Mouse (Mus musculus): ENCODE results near the gene Rnf182. TPM values are rescaled to one million over a fixed set of nuclear protein-coding genes. Genes with fewer than 3 reads are reported as not detected.

Rnf182 gene
- polyA plus RNA-seq, 1 experiment = 1.6 TPM

- TF ChIP-seq EP300 (IDR thresholded peaks at IDR 0.05; ENCODE audit: insufficient read depth, low read depth, low read length) (no peak), CTCF (IDR thresholded peaks at IDR 0.05; ENCODE audit: low read depth, low read length) (no peak), POLR2A (IDR thresholded peaks at IDR 0.05; ENCODE audit: insufficient read depth, low read length) (no peak)
- H3K27ac ChIP-seq (ENCODE audit: insufficient read depth, low read length) = no peak overlapping the region
- H3K4me3 ChIP-seq (ENCODE audit: low read depth, low read length) = no peak overlapping the region
- H3K4me1 ChIP-seq (ENCODE audit: control insufficient read depth, insufficient read depth, low read length) = no peaks in the 10 kb centered on the region
- H3K9me3 ChIP-seq (replicated peaks; ENCODE audit: control insufficient read depth, insufficient read depth, low read length, poor library complexity, severe bottlenecking) = no peaks in the 10 kb centered on the region
- H3K27me3 ChIP-seq (ENCODE audit: control insufficient read depth, insufficient read depth, low read length, poor library complexity, severe bottlenecking) = no peaks in the 10 kb centered on the region
- H3K9ac ChIP-seq (ENCODE audit: low read depth, poor library complexity, severe bottlenecking) = no peak overlapping the region
- no peaks in the 10 kb centered on the region for H3K36me3 ChIP-seq (ENCODE audit: control insufficient read depth, insufficient read depth, low read length, poor library complexity, severe bottlenecking)
These were observed 72.6 kb downstream of the Rnf182 start for GRCm38 (mm10) chr13:43688065-43688464.

DNA sequence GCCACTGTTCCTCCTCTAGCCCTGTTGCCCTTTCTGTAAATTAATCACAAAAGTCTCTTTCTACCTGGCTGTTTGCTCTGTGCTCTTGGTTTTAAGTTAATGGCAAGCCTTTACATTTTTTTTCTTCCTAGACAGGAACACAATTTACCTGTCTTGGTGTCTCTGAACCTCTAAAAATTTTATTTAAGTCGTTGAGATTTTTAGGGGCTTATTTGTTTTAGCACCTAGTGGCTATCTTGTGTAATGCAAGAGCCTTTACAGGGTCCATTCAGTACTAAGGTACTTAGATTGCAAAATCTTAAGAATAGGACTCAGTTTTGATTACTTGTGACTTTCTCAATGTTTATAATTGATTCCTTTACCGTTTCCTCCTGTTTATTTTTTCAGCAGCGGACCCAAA is 76.2 kb downstream of the Rnf182 start:
- Histone ChIP-seq H3K36me3 (ENCODE audit: control insufficient read depth, insufficient read depth, low read length, poor library complexity, severe bottlenecking) (no peaks in the 10 kb centered on the region), H3K4me3 (ENCODE audit: low read depth, low read length) (no peak overlapping the region), H3K9ac (ENCODE audit: low read depth, poor library complexity, severe bottlenecking) (no peak overlapping the region), H3K27me3 (ENCODE audit: control insufficient read depth, insufficient read depth, low read length, poor library complexity, severe bottlenecking) (no peaks in the 10 kb centered on the region), H3K4me1 (ENCODE audit: control insufficient read depth, insufficient read depth, low read length) (no peaks in the 10 kb centered on the region), H3K27ac (ENCODE audit: insufficient read depth, low read length) (no peak overlapping the region), H3K9me3 (replicated peaks; ENCODE audit: control insufficient read depth, insufficient read depth, low read length, poor library complexity, severe bottlenecking) (no peaks in the 10 kb centered on the region)
- TF ChIP-seq CTCF (IDR thresholded peaks at IDR 0.05; ENCODE audit: low read depth, low read length) (no peak), POLR2A (IDR thresholded peaks at IDR 0.05; ENCODE audit: insufficient read depth, low read length) (no peak), EP300 (IDR thresholded peaks at IDR 0.05; ENCODE audit: insufficient read depth, low read depth, low read length) (no peak)

- no peaks in the 10 kb centered on the region for H3K4me1 ChIP-seq (ENCODE audit: control insufficient read depth, insufficient read depth, low read length)
- H3K36me3 ChIP-seq (ENCODE audit: control insufficient read depth, insufficient read depth, low read length, poor library complexity, severe bottlenecking) = no peaks in the 10 kb centered on the region
- no peak overlapping the region for H3K4me3 ChIP-seq (ENCODE audit: low read depth, low read length)
- no peaks in the 10 kb centered on the region for H3K9me3 ChIP-seq (replicated peaks; ENCODE audit: control insufficient read depth, insufficient read depth, low read length, poor library complexity, severe bottlenecking)
- H3K9ac ChIP-seq (ENCODE audit: low read depth, poor library complexity, severe bottlenecking) = no peak overlapping the region
- H3K27ac ChIP-seq (ENCODE audit: insufficient read depth, low read length) = no peak overlapping the region
- H3K27me3 ChIP-seq (ENCODE audit: control insufficient read depth, insufficient read depth, low read length, poor library complexity, severe bottlenecking) = no peaks in the 10 kb centered on the region; the same call in 1 of the 2 replicates
- TF ChIP-seq EP300 (IDR thresholded peaks at IDR 0.05; ENCODE audit: insufficient read depth, low read depth, low read length) (no peak), POLR2A (IDR thresholded peaks at IDR 0.05; ENCODE audit: insufficient read depth, low read length) (no peak), CTCF (IDR thresholded peaks at IDR 0.05; ENCODE audit: low read depth, low read length) (no peak)
These were observed 80.0 kb downstream of the Rnf182 start for GRCm38 (mm10) chr13:43695521-43695920.

GRCm38 (mm10) chr13:43696011-43696410 is 80.5 kb downstream of the Rnf182 start:
- Histone ChIP-seq H3K36me3 (ENCODE audit: control insufficient read depth, insufficient read depth, low read length, poor library complexity, severe bottlenecking) (no peaks in the 10 kb centered on the region), H3K9me3 (replicated peaks; ENCODE audit: control insufficient read depth, insufficient read depth, low read length, poor library complexity, severe bottlenecking) (no peaks in the 10 kb centered on the region), H3K27ac (ENCODE audit: insufficient read depth, low read length) (no peak overlapping the region), H3K27me3 (ENCODE audit: control insufficient read depth, insufficient read depth, low read length, poor library complexity, severe bottlenecking) (no peaks in the 10 kb centered on the region; the same call in 1 of the 2 replicates), H3K4me1 (ENCODE audit: control insufficient read depth, insufficient read depth, low read length) (no peaks in the 10 kb centered on the region), H3K4me3 (ENCODE audit: low read depth, low read length) (peak overlapping the region; percentile 17; the same call in 1 of the 2 replicates), H3K9ac (ENCODE audit: low read depth, poor library complexity, severe bottlenecking) (no peak overlapping the region)
- TF ChIP-seq EP300 (IDR thresholded peaks at IDR 0.05; ENCODE audit: insufficient read depth, low read depth, low read length) (no peak), CTCF (IDR thresholded peaks at IDR 0.05; ENCODE audit: low read depth, low read length) (no peak), POLR2A (IDR thresholded peaks at IDR 0.05; ENCODE audit: insufficient read depth, low read length) (no peak)

DNA sequence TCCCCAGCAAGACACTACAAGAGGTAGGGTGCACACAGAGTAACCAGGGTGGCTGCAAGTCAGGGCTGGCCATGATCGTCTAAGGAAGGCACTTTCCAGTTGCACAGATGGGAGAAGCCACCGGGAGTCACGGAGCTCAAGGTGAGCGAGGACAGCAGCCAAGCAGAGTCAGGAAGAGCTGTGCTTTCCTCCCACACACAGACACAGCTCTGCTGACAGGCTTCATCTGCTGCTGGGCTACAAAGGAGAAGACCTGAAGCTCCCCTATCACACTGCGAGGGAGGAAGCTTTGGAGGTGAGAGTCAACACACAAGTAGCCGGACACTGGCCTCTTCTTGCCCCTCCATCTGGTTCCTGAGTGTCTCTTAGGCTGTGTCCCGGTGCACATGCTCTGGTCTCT is 83.0 kb downstream of the Rnf182 start:
- no peak overlapping the region for H3K27ac ChIP-seq (ENCODE audit: insufficient read depth, low read length)
- H3K9ac ChIP-seq (ENCODE audit: low read depth, poor library complexity, severe bottlenecking) = no peak overlapping the region
- no peaks in the 10 kb centered on the region for H3K4me1 ChIP-seq (ENCODE audit: control insufficient read depth, insufficient read depth, low read length)
- no peaks in the 10 kb centered on the region for H3K36me3 ChIP-seq (ENCODE audit: control insufficient read depth, insufficient read depth, low read length, poor library complexity, severe bottlenecking)
- no peaks in the 10 kb centered on the region for H3K9me3 ChIP-seq (replicated peaks; ENCODE audit: control insufficient read depth, insufficient read depth, low read length, poor library complexity, severe bottlenecking)
- no peak for TF ChIP-seq EP300 (IDR thresholded peaks at IDR 0.05; ENCODE audit: insufficient read depth, low read depth, low read length)
- TF ChIP-seq POLR2A (IDR thresholded peaks at IDR 0.05; ENCODE audit: insufficient read depth, low read length) = no peak
- no peak for TF ChIP-seq CTCF (IDR thresholded peaks at IDR 0.05; ENCODE audit: low read depth, low read length)
- H3K27me3 ChIP-seq (ENCODE audit: control insufficient read depth, insufficient read depth, low read length, poor library complexity, severe bottlenecking) = no peaks in the 10 kb centered on the region; the same call in 1 of the 2 replicates
- H3K4me3 ChIP-seq (ENCODE audit: low read depth, low read length) = no peak overlapping the region

- Histone ChIP-seq H3K27me3 (ENCODE audit: control insufficient read depth, insufficient read depth, low read length, poor library complexity, severe bottlenecking) (no peaks in the 10 kb centered on the region; the same call in 1 of the 2 replicates), H3K9me3 (replicated peaks; ENCODE audit: control insufficient read depth, insufficient read depth, low read length, poor library complexity, severe bottlenecking) (no peaks in the 10 kb centered on the region), H3K9ac (ENCODE audit: low read depth, poor library complexity, severe bottlenecking) (no peak overlapping the region), H3K4me1 (ENCODE audit: control insufficient read depth, insufficient read depth, low read length) (no peaks in the 10 kb centered on the region), H3K27ac (ENCODE audit: insufficient read depth, low read length) (no peak overlapping the region), H3K4me3 (ENCODE audit: low read depth, low read length) (no peak overlapping the region), H3K36me3 (ENCODE audit: control insufficient read depth, insufficient read depth, low read length, poor library complexity, severe bottlenecking) (no peaks in the 10 kb centered on the region)
- TF ChIP-seq EP300 (IDR thresholded peaks at IDR 0.05; ENCODE audit: insufficient read depth, low read depth, low read length) (no peak), CTCF (IDR thresholded peaks at IDR 0.05; ENCODE audit: low read depth, low read length) (no peak), POLR2A (IDR thresholded peaks at IDR 0.05; ENCODE audit: insufficient read depth, low read length) (no peak)
These were observed 88.0 kb downstream of the Rnf182 start for GRCm38 (mm10) chr13:43703471-43703870.
